Mouse (Mus musculus) ES-E14 (cell line): Measurements from ENCODE around the gene Mdh1. TPM values are rescaled to one million over a fixed set of nuclear protein-coding genes. Genes with fewer than 3 reads are reported as not detected.

Source experiments
- DNase-seq: peaks from one replicate; pipeline ENCODE4 v3.0.0-alpha.2; 2013; ENCODE audit warnings: low read depth, low spot score
- H3K27ac ChIP-seq: 2 replicates; pipeline ENCODE4 v1.5.1; 2012; ENCODE audit warnings: low read depth, mild to moderate bottlenecking, low read length, moderate library complexity, mixed read lengths; ENCODE audit not compliant: poor library complexity, insufficient read depth, severe bottlenecking
- H3K36me3 ChIP-seq: 2 replicates; pipeline ENCODE4 v1.6.1; 2012; ENCODE audit warnings: mild to moderate bottlenecking, low read length, moderate library complexity, mixed read lengths; ENCODE audit not compliant: control insufficient read depth, poor library complexity, insufficient read depth, severe bottlenecking
- H3K4me1 ChIP-seq, 2 experiments: fragments of 150-350 bp in 1 of 2; sonication (generic) in 1 of 2; 2 replicates each; pipeline ENCODE4 v1.6.1; 2012; ENCODE audit warnings: low read length in 2 of 2, mild to moderate bottlenecking in 1 of 2, mixed read lengths in 1 of 2; ENCODE audit not compliant: control insufficient read depth in 2 of 2, insufficient read depth in 2 of 2, poor library complexity in 1 of 2
- H3K4me3 ChIP-seq, 2 experiments: fragments of 150-350 bp in 1 of 2; sonication (generic) in 1 of 2; 2 replicates each; pipeline ENCODE4 v1.5.1; 2012; ENCODE audit warnings: low read length in 2 of 2, low read depth in 1 of 2, mild to moderate bottlenecking in 1 of 2, mixed read lengths in 1 of 2; ENCODE audit not compliant: insufficient read depth in 1 of 2, poor library complexity in 1 of 2, severe bottlenecking in 1 of 2
- H3K9ac ChIP-seq: 2 replicates; pipeline ENCODE4 v1.6.1; 2012; ENCODE audit warnings: low read depth, mild to moderate bottlenecking, low read length, mixed read lengths; ENCODE audit not compliant: poor library complexity, insufficient read depth, severe bottlenecking
- H3K9me3 ChIP-seq: fragments of 150-350 bp; sonication (generic); 2 replicates; pipeline ENCODE4 v1.6.1; 2012; ENCODE audit warnings: low read depth, mild to moderate bottlenecking, low read length; ENCODE audit not compliant: control insufficient read depth, insufficient read depth
- CHD2 ChIP-seq: IDR thresholded peaks from 2 replicates; pipeline ENCODE4 v1.6.1; 2014; ENCODE audit warnings: mild to moderate bottlenecking, low read depth, low read length, inconsistent platforms
- HCFC1 ChIP-seq: IDR thresholded peaks from 2 replicates; pipeline ENCODE4 v1.6.1; 2012; ENCODE audit warnings: low read length, inconsistent platforms, borderline replicate concordance; ENCODE audit not compliant: insufficient read depth
- MAFK ChIP-seq: IDR thresholded peaks from 2 replicates; pipeline ENCODE4 v1.6.1; 2014; ENCODE audit warnings: mild to moderate bottlenecking, low read depth, low read length, inconsistent platforms; ENCODE audit not compliant: insufficient read depth
- ZC3H11A ChIP-seq: IDR thresholded peaks from 2 replicates; pipeline ENCODE4 v1.6.1; 2012; ENCODE audit warnings: low read depth, mild to moderate bottlenecking, inconsistent platforms, low read length, borderline replicate concordance
- ZNF384 ChIP-seq: IDR thresholded peaks from 2 replicates; pipeline ENCODE4 v1.6.1; 2012; ENCODE audit warnings: low read depth, low read length, inconsistent platforms
- in situ Hi-C, 2 experiments: fragments of 600-800 bp; cut with MboI; formaldehyde crosslinking; loops; one replicate each; pipeline ENCODE4 v1.15.1; 2025; ENCODE audit warnings: low sequenced_read_pairs in 2 of 2, inconsistent platforms in 1 of 2; ENCODE audit not compliant: unreplicated experiment in 2 of 2
- total RNA-seq: library from RNA; depleted of rRNA; stranded (reverse); fragments of 300-350 nt; gene quantifications from 2 replicates; pipeline ENCODE4 v1.2.3, GENCODE M21; 2012

Mdh1 gene
- total RNA-seq, 1 experiment = 141 TPM

DNA sequence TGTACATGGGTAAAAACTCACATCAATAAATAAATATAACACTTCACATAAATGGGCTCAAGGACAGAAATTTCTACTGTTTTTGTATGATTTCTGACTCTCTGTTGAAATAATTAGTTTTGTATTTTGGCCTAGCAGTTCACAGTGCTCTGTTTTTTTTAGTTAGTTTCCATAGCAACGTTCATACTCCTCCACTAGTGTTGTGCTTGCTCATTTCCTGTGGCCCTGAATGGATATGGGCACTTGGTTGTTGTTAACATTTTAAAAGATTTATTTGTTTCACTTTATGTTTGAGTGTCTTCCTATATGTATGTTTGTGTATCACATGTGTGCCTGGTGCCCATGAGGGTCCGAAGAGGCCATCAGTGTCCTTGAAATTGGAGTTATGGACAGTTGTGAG lies 23.1 kb downstream of the Mdh1 start:
- no peak overlapping the region for H3K27ac ChIP-seq
- in situ Hi-C loops = no loop called here
- H3K4me1 ChIP-seq = no peaks in the 10 kb centered on the region
- no peak overlapping the region for H3K4me3 ChIP-seq
- no peaks in the 10 kb centered on the region for H3K36me3 ChIP-seq
- no peaks in the 10 kb centered on the region for H3K9me3 ChIP-seq
- no peak for TF ChIP-seq HCFC1
- no peak for TF ChIP-seq ZC3H11A
- TF ChIP-seq CHD2 = no peak
- no peak for TF ChIP-seq MAFK
- no peak for DNase-seq
- H3K9ac ChIP-seq = no peak overlapping the region

DNA sequence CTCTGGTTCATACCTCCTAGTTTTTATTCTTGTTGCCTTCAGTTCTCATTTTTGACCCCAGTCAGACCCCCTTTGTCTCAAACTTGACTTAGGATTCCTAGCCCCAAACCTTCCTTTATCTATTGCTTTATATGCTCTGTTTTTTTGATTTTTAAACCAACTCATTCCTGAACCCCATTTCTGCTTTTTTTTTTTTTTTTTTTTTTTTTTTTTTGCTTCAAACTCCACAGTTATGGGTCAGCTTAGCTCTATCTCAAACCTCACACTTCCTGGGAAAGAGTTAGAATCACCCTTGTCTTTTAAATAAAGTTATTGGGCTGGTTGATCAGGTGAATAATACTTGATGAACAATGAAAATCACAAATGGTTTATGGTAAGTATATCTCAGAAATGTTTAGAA lies 24.6 kb downstream of the Mdh1 start:
- DNase-seq = no peak
- no peak overlapping the region for H3K27ac ChIP-seq
- no peaks in the 10 kb centered on the region for H3K9me3 ChIP-seq
- no peak overlapping the region for H3K9ac ChIP-seq
- no peak overlapping the region for H3K4me3 ChIP-seq
- no peaks in the 10 kb centered on the region for H3K4me1 ChIP-seq
- in situ Hi-C loops = no loop called here
- H3K36me3 ChIP-seq = no peaks in the 10 kb centered on the region
- no peak for TF ChIP-seq MAFK
- TF ChIP-seq ZNF384 = no peak
- no peak for TF ChIP-seq CHD2
- no peak for TF ChIP-seq ZC3H11A
- no peak for TF ChIP-seq HCFC1

- no peaks in the 10 kb centered on the region for H3K9me3 ChIP-seq
- no peaks in the 10 kb centered on the region for H3K4me1 ChIP-seq
- H3K4me3 ChIP-seq = no peak overlapping the region
- H3K36me3 ChIP-seq = no peaks in the 10 kb centered on the region
- no peak overlapping the region for H3K27ac ChIP-seq
- no peak for TF ChIP-seq ZNF384
- H3K9ac ChIP-seq = no peak overlapping the region
- no peak for DNase-seq
- in situ Hi-C loops = no loop called here
These were observed 25.5 kb downstream of the Mdh1 start for GRCm38 (mm10) chr11:21546671-21547070.

DNA sequence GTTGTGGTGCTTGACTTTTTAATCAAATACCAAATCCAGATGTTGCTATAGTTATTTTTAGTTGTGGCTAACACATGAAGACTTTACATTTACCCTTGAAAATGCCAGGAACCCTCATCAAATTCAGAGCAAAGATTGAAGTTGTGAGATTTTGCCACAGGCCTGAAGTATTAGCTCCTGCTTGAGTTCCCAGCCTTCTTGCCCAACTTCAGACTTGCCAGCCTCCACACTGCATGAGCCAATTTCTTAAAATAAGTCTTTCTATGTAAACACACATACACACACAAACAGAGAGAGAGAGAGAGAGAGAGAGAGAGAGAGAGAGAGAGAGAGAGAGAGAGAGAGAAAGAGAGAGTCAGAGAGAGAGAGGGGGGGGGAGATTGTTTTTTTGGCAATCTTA lies 26.2 kb downstream of the Mdh1 start:
- TF ChIP-seq CHD2 (no peak), HCFC1 (no peak), MAFK (no peak), ZC3H11A (no peak), ZNF384 (no peak)
- in situ Hi-C loops = no loop called here

GRCm38 (mm10) chr11:21545021-21545420 lies 27.1 kb downstream of the Mdh1 start:
- no peak for DNase-seq
- Histone ChIP-seq H3K27ac (no peak overlapping the region), H3K4me3 (no peak overlapping the region), H3K9me3 (no peaks in the 10 kb centered on the region), H3K9ac (no peak overlapping the region), H3K36me3 (no peaks in the 10 kb centered on the region), H3K4me1 (no peaks in the 10 kb centered on the region)
- TF ChIP-seq ZC3H11A (no peak), HCFC1 (no peak), MAFK (no peak), ZNF384 (no peak), CHD2 (no peak)
- in situ Hi-C loops = no loop called here

More for the DNA sequence above, 26.2 kb downstream of the Mdh1 start:
- H3K9ac ChIP-seq = no peak overlapping the region
- DNase-seq = no peak
- H3K4me3 ChIP-seq = no peak overlapping the region
- H3K36me3 ChIP-seq = no peaks in the 10 kb centered on the region
- no peak overlapping the region for H3K27ac ChIP-seq
- no peaks in the 10 kb centered on the region for H3K4me1 ChIP-seq
- H3K9me3 ChIP-seq = no peaks in the 10 kb centered on the region
